Mouse (Mus musculus) Patski (cell line): ENCODE data around the gene Colgalt2. TPM values are rescaled to one million over a fixed set of nuclear protein-coding genes. Genes with fewer than 3 reads are reported as not detected.
A peak's percentile ranks its signal among the peaks of the same experiment; 100 is the strongest.

Source experiments
- ATAC-seq: fragments of 100-300 bp; one replicate; pipeline ENCODE4 v1.8.0; 2021
- CTCF ChIA-PET: fragments of 350-600 bp; sonication (Branson Sonifier 250); formaldehyde crosslinking; loops from one replicate; lab custom pipeline; 2022; ENCODE audit warnings: inconsistent platforms; lab: Charles Lee
- POLR2A ChIA-PET: fragments of 350-600 bp; sonication (Branson Sonifier 250); formaldehyde crosslinking; loops from one replicate; lab custom pipeline; 2022; ENCODE audit warnings: antibody characterized with exemption, inconsistent platforms; lab: Charles Lee
- DNase-seq: peaks from one replicate; pipeline ENCODE4 v3.0.0-alpha.2; 2011; ENCODE audit warnings: low read depth, low spot score
- H3K27me3 ChIP-seq: fragments of 371-371 bp; one replicate; pipeline ENCODE4 v1.5.1; 2021
- CTCF ChIP-seq: fragments of 100-300 bp; IDR thresholded peaks from one replicate; pipeline ENCODE4 v1.5.1; 2021
- in situ Hi-C: fragments of 300-500 bp; cut with MboI; formaldehyde crosslinking; loops from 3 replicates; pipeline ENCODE4 v1.11.1; 2018; ENCODE audit warnings: low pct_unique_long_range_greater_than_20kb, mixed read lengths
- polyA plus RNA-seq: library from polyadenylated mRNA; unstranded; gene quantifications from one replicate; pipeline ENCODE4 v1.2.3, GENCODE M21; 2021

Gene Colgalt2
- polyA plus RNA-seq, 1 experiment from 2014 or later = not detected

GRCm38 (mm10) chr1:152531498-152531897 lies 131.9 kb downstream of the Colgalt2 start:
- in situ Hi-C loops = no loop called here
- no peak for TF ChIP-seq CTCF
- CTCF ChIA-PET = interaction anchor here (1.2 kb wide), 1 partner anchor 12 kb away, joined by 3 read pairs; no protein-coding TSS in a partner anchor
- no peak for DNase-seq
- ATAC-seq = no peak
- POLR2A ChIA-PET = no interaction called here
- H3K27me3 ChIP-seq = no peaks in the 10 kb centered on the region

GRCm38 (mm10) chr1:152534531-152534930 lies 134.9 kb downstream of the Colgalt2 start:
- TF ChIP-seq CTCF = no peak
- ChIA-PET CTCF (no interaction called here), POLR2A (no interaction called here)
- no peaks in the 10 kb centered on the region for H3K27me3 ChIP-seq
- in situ Hi-C loops = no loop called here
- no peak for ATAC-seq
- no peak for DNase-seq

- no peaks in the 10 kb centered on the region for H3K27me3 ChIP-seq
- POLR2A ChIA-PET = no interaction called here
- TF ChIP-seq CTCF = no peak
- peak; percentile 51 for ATAC-seq
- CTCF ChIA-PET = no interaction called here
- in situ Hi-C loops = no loop called here
- DNase-seq = no peak
These were observed 136.9 kb downstream of the Colgalt2 start for GRCm38 (mm10) chr1:152536416-152537018.

GRCm38 (mm10) chr1:152537186-152537585 lies 137.6 kb downstream of the Colgalt2 start:
- no peaks in the 10 kb centered on the region for H3K27me3 ChIP-seq
- CTCF ChIA-PET = no interaction called here
- in situ Hi-C loops = no loop called here
- DNase-seq (no peak), ATAC-seq (no peak)
- TF ChIP-seq CTCF = no peak
- POLR2A ChIA-PET = no interaction called here

- in situ Hi-C loops = no loop called here
- POLR2A ChIA-PET = no interaction called here
- no peak for DNase-seq
These were observed 139.2 kb downstream of the Colgalt2 start for GRCm38 (mm10) chr1:152538817-152539216.

GRCm38 (mm10) chr1:152540304-152540887 lies 140.8 kb downstream of the Colgalt2 start:
- in situ Hi-C loops = loop anchor here (5.0 kb wide), 1 partner anchor 72 kb away; no protein-coding TSS in a partner anchor
- no peaks in the 10 kb centered on the region for H3K27me3 ChIP-seq
- no peak for TF ChIP-seq CTCF
- DNase-seq = no peak
- ChIA-PET POLR2A (interaction anchor here (0.7 kb wide), 1 partner anchor 84 kb away, joined by 4 read pairs; no protein-coding TSS in a partner anchor), CTCF (interaction anchor here (0.6 to 1.2 kb wide), 2 partner anchors 14 to 15 kb away, joined by 3 to 4 read pairs; no protein-coding TSS in a partner anchor)
- no peak for ATAC-seq

More at GRCm38 (mm10) chr1:152538817-152539216, 139.2 kb downstream of the Colgalt2 start:
- no peak for TF ChIP-seq CTCF
- no peaks in the 10 kb centered on the region for H3K27me3 ChIP-seq
- ATAC-seq = no peak
- CTCF ChIA-PET = no interaction called here

GRCm38 (mm10) chr1:152542747-152543378 lies 143.2 kb downstream of the Colgalt2 start:
- ChIA-PET POLR2A (no interaction called here), CTCF (interaction anchor here (1.3 kb wide), 1 partner anchor 11 kb away, joined by 3 read pairs; no protein-coding TSS in a partner anchor)
- DNase-seq = no peak
- in situ Hi-C loops = loop anchor here (5.0 kb wide), 1 partner anchor 69 kb away; no protein-coding TSS in a partner anchor
- no peak for ATAC-seq
- no peak for TF ChIP-seq CTCF
- H3K27me3 ChIP-seq = no peaks in the 10 kb centered on the region

- no peak for TF ChIP-seq CTCF
- H3K27me3 ChIP-seq = no peaks in the 10 kb centered on the region
- CTCF ChIA-PET = interaction anchor here (1.0 to 1.3 kb wide), 2 partner anchors 11 kb away, joined by 3 read pairs; no protein-coding TSS in a partner anchor
- POLR2A ChIA-PET = no interaction called here
- no peak for ATAC-seq
- in situ Hi-C loops = loop anchor here (5.0 kb wide), 1 partner anchor 69 kb away; no protein-coding TSS in a partner anchor
- DNase-seq = no peak
These were observed 144.0 kb downstream of the Colgalt2 start for GRCm38 (mm10) chr1:152543449-152544159.

GRCm38 (mm10) chr1:152549061-152549738 lies 149.6 kb downstream of the Colgalt2 start:
- no peak for TF ChIP-seq CTCF
- in situ Hi-C loops = no loop called here
- POLR2A ChIA-PET = no interaction called here
- no peaks in the 10 kb centered on the region for H3K27me3 ChIP-seq
- ATAC-seq (no peak), DNase-seq (no peak)
- CTCF ChIA-PET = no interaction called here

- no peak for TF ChIP-seq CTCF
- CTCF ChIA-PET = no interaction called here
- ATAC-seq (no peak), DNase-seq (no peak)
- in situ Hi-C loops = no loop called here
- POLR2A ChIA-PET = interaction anchor here (0.7 kb wide), 1 partner anchor 195 kb away, joined by 3 read pairs; no protein-coding TSS in a partner anchor
- no peaks in the 10 kb centered on the region for H3K27me3 ChIP-seq
These were observed 150.9 kb downstream of the Colgalt2 start for GRCm38 (mm10) chr1:152550544-152550943.
